Mouse (Mus musculus) adrenal gland, adult (tissue): ENCODE results near the gene Maml3.

Experiments used
- DNase-seq, 2 experiments: peaks; one replicate each; pipeline ENCODE4 v3.0.0; 2022 to 2023; ENCODE audit warnings: low spot score in 1 of 2; ENCODE audit not compliant: inconsistent age in 2 of 2

Maml3 gene

GRCm38 (mm10) chr3:52091261-52091797 lies 13.5 kb downstream of the Maml3 start:
- DNase-seq = no peak

- peak in 1 of 2 experiments; percentile 36 for DNase-seq
Observed at GRCm38 (mm10) chr3:52090230-52090873, 14.5 kb downstream of the Maml3 start.

- peak; percentile 95 to 97 for DNase-seq
Observed at GRCm38 (mm10) chr3:52088458-52089341, 16.2 kb downstream of the Maml3 start.

GRCm38 (mm10) chr3:52087636-52088280 lies 17.1 kb downstream of the Maml3 start:
- DNase-seq = peak in 1 of 2 experiments; percentile 38

GRCm38 (mm10) chr3:52078763-52079162 lies 26.1 kb downstream of the Maml3 start:
- DNase-seq = no peak

GRCm38 (mm10) chr3:52073959-52074358 lies 30.9 kb downstream of the Maml3 start:
- no peak for DNase-seq

GRCm38 (mm10) chr3:52071996-52072395 lies 32.9 kb downstream of the Maml3 start:
- DNase-seq = no peak

- no peak for DNase-seq
Observed at GRCm38 (mm10) chr3:52070163-52070478, 34.8 kb downstream of the Maml3 start.

- peak; percentile 86 to 94 for DNase-seq
Observed at GRCm38 (mm10) chr3:52069304-52070162, 35.3 kb downstream of the Maml3 start.

GRCm38 (mm10) chr3:52068885-52069284 lies 36.0 kb downstream of the Maml3 start:
- DNase-seq = no peak

- DNase-seq = no peak
Observed at GRCm38 (mm10) chr3:52067181-52067580, 37.7 kb downstream of the Maml3 start.

GRCm38 (mm10) chr3:52066142-52066541 lies 38.7 kb downstream of the Maml3 start:
- DNase-seq = no peak

GRCm38 (mm10) chr3:52063261-52063655 lies 41.6 kb downstream of the Maml3 start:
- DNase-seq = no peak

- no peak for DNase-seq
Observed at GRCm38 (mm10) chr3:52062389-52063260, 42.3 kb downstream of the Maml3 start.

- no peak for DNase-seq
Observed at GRCm38 (mm10) chr3:52061472-52062388, 43.1 kb downstream of the Maml3 start.

GRCm38 (mm10) chr3:52060886-52061285 lies 44.0 kb downstream of the Maml3 start:
- no peak for DNase-seq

- DNase-seq = no peak
Observed at GRCm38 (mm10) chr3:52051801-52052200, 53.1 kb downstream of the Maml3 start.

- peak in 1 of 2 experiments; percentile 51 for DNase-seq
Observed at GRCm38 (mm10) chr3:52048082-52048481, 56.8 kb downstream of the Maml3 start.

- DNase-seq = peak in 1 of 2 experiments; percentile 58
Observed at GRCm38 (mm10) chr3:52047537-52047936, 57.3 kb downstream of the Maml3 start.
